Mouse (Mus musculus) heart, adult 11 months (tissue): Measurements from ENCODE around the gene Etl4.

ENCODE experiments used
- DNase-seq: peaks from one replicate; pipeline ENCODE4 v3.0.0; 2022

Gene Etl4

GRCm38 (mm10) chr2:20583562-20584153 is 674.1 kb downstream of the Etl4 start:
- DNase-seq: peak; percentile 13

GRCm38 (mm10) chr2:20587913-20588312 is 678.3 kb downstream of the Etl4 start:
- DNase-seq: peak; percentile 52

DNA sequence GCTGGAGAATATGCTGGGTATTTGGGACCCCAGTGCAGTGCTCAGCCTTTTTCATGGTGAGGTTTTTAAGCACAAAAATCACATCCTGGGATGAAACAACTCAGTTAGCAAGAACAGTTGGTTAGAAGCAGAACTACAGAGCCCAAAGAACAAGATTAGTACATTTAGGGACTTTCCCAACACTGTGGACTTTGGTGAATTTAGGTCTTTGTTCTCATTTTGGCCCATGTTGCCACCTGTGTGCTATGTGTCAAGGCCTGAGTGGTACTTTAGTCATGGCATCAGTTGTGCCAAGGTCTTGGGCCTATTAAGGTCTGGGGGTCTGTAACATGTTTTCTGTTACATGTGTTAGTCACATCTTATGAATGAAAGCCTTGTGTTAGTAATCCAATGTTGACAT is 679.1 kb downstream of the Etl4 start:
- DNase-seq: peak; percentile 14

GRCm38 (mm10) chr2:20594129-20594528 is 684.5 kb downstream of the Etl4 start:
- DNase-seq: peak; percentile 16

GRCm38 (mm10) chr2:20595000-20595399 is 685.4 kb downstream of the Etl4 start:
- DNase-seq: no peak

GRCm38 (mm10) chr2:20596558-20596957 is 687.0 kb downstream of the Etl4 start:
- peak; percentile 4 for DNase-seq

DNA sequence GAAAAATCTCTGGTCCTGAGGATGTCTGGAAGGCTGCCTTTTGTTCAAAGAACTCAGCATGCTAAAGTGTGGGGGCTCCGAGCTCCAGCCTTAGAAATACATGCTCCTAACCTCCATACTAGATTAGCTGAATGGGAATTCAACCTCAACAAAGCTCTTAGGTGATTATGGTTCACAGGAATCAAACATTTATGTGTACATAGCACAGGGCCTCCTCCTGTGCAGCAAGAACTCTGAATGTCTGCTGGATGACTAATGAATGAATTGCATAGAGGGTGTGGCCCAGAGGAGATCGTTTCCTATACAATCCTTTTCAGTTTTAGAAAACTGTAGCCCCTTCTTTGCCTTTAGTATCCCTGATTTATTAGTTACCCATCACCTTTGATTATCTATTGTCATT is 687.6 kb downstream of the Etl4 start:
- DNase-seq: peak; percentile 35

- DNase-seq: peak; percentile 16
Measured at GRCm38 (mm10) chr2:20602656-20603055, 693.1 kb downstream of the Etl4 start.

GRCm38 (mm10) chr2:20603536-20603935 is 694.0 kb downstream of the Etl4 start:
- peak; percentile 63 for DNase-seq

GRCm38 (mm10) chr2:20603991-20604390 is 694.4 kb downstream of the Etl4 start:
- DNase-seq: peak; percentile 50

- DNase-seq: peak; percentile 42
Measured at GRCm38 (mm10) chr2:20609203-20609602, 699.6 kb downstream of the Etl4 start.

GRCm38 (mm10) chr2:20615948-20616347 is 706.4 kb downstream of the Etl4 start:
- peak; percentile 76 for DNase-seq

- peak; percentile 78 for DNase-seq
Measured at GRCm38 (mm10) chr2:20618396-20618795, 708.8 kb downstream of the Etl4 start.

DNA sequence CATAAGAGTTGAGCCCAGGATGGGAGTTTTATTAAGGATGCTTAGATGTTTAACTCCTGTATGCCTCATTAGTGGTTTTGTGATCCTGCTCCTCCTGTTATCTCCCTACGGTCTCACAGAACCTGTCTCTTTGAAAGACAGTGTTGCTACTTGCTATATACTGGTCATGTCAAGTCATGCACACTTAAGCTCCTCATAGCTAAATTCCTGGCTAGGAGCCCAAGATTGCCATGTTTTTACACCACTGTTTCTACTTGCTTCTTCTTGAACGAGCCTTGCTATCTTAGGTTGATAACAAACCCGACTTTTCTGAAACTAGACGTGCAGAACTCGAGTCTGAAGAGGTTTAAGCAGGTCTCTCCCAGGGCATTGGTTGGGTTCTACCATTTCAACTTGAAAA is 710.3 kb downstream of the Etl4 start:
- peak; percentile 65 for DNase-seq

DNA sequence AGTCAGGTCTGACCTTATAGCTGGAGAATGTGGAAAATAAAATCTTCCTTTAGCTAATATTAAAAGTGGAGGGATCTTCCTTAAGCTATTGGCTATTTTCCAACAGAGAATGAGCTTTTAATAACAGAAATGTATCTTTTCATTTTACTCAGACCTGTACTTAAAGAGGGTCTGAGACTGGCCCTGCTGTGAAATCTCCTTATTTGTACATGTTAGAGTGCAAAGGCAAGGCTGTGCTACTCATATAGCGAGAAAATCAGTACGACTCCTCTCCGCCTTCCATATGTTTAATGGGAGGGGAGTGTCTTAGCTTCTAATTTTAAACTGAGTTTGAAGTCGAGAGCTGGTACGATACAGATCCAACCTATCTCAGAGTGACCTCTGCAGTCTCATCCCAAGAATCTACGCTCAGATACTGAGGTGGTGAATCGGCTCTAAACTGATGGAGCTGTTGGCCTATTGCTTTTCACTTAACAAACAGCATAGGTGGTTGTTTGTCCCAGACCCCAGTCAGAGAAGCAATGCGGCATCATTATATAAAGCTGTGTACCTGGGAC is 719.7 kb downstream of the Etl4 start:
- DNase-seq: peak; percentile 15

GRCm38 (mm10) chr2:20638604-20639003 is 729.0 kb downstream of the Etl4 start:
- no peak for DNase-seq

DNA sequence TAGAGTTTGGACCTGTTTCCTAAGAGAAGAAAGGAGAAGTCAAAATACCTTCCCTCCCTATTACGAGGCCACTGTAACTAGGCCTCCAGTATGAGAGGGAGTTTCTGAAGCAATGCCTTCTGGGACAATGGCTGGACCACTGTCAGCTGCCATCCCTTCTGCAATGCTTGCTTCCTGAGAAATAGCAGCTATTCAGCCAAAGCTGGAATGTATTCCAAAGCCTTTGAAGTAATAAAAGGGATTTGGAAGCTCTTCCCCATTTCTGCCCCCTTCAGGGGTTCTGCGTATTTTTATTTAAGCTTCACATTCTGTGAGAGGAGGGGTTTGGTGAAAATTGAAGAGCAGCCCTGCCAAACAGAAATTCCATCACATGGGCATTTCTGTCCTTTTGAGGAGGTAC is 730.1 kb downstream of the Etl4 start:
- peak; percentile 9 for DNase-seq

- peak; percentile 79 for DNase-seq
Measured at GRCm38 (mm10) chr2:20642818-20643217, 733.2 kb downstream of the Etl4 start.

GRCm38 (mm10) chr2:20649817-20650216 is 740.2 kb downstream of the Etl4 start:
- DNase-seq: peak; percentile 91

DNA sequence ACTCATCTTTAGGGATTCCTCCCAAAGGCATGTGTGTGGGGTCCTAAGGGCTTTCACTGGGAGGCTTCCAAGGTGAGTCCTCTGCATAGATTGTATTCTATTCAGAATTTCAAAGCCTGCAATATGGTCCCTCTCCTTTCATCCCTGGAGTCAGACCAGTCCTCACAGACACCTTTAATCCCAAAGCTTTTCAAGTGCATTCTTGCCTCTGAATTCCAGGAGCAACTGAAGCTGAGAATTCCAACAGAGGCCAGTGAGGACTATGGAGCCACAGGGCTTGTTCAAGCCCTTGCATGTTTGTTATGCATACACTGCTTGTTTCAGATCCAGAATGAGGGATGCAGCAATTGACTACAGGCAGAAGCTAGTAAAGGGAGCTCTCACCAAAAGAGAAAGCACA is 743.5 kb downstream of the Etl4 start:
- no peak for DNase-seq

DNA sequence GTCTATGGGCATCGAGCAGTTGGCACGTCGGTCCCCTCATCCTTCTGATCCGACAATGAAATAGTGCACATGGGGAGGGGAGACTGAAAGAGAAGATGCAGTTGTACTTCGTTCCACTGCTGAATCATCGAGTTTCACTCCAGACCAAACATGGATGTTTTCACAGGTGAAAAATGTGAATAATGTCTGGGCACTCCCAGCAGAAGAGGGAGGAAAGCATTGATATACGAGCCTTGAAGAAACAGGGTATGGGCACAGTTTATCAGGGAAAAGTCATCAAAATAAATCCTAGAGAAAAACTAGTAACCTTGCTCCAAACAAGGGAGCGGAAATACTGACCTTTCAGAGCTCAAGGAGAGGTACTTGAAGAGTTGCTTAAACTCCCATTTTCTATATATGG is 744.5 kb downstream of the Etl4 start:
- no peak for DNase-seq

DNA sequence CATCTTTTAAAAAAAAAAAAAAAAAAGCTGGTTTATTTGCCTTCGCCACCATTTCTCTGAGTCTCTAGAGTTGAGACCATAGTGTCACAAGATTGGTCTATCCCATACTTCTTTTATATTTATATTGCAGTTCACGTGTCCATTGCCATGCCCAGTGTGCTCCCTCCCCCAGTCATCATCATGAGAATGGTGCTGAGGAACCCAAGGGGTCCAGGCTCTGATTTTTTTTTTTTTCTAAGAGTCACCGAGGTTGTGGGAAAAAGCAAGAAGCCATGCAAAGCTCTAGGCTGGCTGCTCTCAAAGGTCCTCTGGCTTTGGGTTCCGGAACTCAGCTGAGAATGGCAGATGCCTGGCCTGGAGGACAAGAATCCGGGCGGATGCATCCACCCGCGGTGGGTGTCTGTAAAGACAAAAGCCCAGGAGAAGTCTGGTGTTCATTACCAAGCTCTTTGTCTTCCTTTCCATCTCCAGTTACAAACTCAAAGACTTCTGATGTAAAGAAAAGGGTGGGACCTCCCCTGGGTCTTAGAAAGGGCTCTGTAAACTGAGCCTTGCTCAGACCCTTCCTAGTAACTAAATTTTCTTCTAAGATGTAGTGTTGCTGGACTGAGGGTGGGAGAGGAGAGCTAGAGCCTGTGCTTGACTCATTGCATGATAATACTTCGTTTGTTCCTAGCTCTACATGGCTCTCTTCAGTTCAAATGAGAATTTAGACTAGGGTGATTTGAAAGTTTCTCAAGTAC is 745.2 kb downstream of the Etl4 start:
- no peak for DNase-seq

- no peak for DNase-seq
Measured at GRCm38 (mm10) chr2:20655341-20655612, 745.7 kb downstream of the Etl4 start.

DNA sequence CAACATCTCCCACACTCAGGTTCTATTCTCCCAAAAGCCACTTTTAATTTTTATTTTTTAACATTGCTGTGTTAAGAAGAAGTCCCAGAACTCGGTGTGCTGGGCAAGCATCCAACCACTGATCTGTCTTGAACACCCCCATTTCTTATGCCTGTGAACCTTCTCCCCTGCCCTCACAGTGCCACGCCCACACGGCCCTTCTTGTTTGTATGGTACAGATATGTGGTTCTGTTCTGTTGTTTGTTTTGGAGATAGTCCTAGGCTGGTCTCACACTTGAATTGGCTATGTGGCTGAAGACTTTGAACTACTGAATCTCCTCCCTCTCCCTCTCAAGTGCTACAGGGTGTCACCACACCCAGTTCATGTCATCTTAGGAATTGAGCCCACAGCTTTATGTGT is 748.3 kb downstream of the Etl4 start:
- DNase-seq: peak; percentile 90

DNA sequence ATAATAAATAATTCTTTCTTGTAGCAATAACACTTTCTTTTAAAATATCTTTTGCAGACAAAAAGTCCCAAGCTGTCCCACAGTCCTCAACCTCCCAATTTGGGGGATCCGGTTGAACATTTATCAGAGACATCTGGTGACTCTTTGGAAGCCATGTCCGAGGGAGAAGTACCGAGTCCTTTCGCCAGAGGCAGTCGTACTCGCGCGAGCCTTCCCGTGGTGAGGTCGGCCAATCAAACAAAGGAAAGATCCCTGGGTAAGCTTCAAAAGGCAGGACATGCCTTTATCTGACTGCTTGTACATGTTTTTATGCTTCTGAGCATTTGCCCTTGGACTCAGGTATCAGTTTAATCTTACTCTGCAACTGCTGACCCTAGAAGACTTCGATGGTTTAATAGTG is 752.3 kb downstream of the Etl4 start:
- peak; percentile 61 for DNase-seq
